Mouse (Mus musculus) activated CD4-positive, CD25-positive, alpha-beta regulatory T cell, adult 4 months (primary cell): ENCODE measurements at regions not wholly inside any gene's neighbourhood (a gene's known extent, or its start where the extent isn't known, plus 50 kb on each side); places are given as distances from the start of the nearest gene placed in this dataset.
"Not testable (repeated sequence)": the region's sequence is repeated elsewhere in the genome, so short reads cannot be mapped to it uniquely, and the experiment has no call there.

Experiments used
- ATAC-seq: one replicate; pipeline ENCODE4 v1.8.0; 2017

DNA sequence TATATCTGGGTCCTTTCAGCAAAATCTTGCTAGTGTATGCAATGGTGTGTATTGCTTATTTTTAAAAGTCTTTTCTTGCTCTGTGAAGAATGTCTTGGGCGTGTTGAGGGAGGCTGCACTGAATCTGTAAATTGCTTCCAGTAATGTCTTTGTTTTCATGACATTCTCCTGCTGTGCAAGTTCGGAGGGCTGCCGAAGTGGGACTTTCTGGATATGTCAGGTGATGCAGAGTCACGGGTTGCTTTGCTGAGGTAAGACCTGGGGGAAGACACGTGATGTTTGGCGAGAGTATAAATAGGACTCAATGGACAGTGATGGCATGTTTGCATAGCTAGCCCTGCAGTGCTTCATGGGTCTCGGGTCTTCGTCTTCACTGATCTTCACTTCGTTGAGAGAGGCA is 329.2 kb upstream of the Nr5a2 start:
- no peak for ATAC-seq

DNA sequence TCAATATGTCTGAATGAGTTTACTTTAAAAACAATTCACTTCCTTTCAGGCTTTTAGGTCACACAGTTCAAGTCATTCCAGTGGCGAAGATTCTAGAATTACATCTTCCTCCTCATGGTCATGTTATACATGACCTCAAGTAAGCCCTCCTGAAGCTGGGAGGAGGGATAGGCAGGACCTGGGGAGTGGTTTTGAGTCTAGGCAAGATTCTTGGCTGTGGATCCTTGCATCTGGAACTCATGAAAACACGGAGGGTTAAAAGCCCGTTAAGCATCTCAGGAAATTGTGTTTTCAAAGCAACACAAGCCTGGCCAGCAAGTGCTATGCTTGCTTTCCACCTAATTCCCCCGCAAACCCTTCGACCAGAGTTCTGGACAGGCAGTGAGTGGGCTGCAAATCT is 323.0 kb upstream of the Nr5a2 start:
- ATAC-seq, result no peak

DNA sequence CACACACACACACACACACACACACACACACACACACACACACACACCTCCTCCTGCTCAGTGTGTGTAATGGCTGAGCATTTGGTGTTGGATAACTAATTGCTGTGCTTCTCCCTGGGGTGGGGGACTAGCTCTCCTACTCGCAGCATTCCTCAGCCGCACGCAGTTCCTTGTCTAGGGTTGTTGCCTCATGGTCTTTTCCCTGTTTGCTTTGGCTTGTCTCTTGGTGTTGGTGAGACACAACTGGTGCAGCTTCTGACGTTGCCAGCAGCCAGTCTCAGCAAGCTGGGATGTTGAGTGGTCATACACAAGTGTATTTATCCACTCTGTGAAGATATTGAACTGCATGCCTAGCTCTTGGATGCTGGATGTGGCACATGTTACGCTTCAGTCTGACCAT is 322.2 kb upstream of the Nr5a2 start:
- no peak for ATAC-seq

DNA sequence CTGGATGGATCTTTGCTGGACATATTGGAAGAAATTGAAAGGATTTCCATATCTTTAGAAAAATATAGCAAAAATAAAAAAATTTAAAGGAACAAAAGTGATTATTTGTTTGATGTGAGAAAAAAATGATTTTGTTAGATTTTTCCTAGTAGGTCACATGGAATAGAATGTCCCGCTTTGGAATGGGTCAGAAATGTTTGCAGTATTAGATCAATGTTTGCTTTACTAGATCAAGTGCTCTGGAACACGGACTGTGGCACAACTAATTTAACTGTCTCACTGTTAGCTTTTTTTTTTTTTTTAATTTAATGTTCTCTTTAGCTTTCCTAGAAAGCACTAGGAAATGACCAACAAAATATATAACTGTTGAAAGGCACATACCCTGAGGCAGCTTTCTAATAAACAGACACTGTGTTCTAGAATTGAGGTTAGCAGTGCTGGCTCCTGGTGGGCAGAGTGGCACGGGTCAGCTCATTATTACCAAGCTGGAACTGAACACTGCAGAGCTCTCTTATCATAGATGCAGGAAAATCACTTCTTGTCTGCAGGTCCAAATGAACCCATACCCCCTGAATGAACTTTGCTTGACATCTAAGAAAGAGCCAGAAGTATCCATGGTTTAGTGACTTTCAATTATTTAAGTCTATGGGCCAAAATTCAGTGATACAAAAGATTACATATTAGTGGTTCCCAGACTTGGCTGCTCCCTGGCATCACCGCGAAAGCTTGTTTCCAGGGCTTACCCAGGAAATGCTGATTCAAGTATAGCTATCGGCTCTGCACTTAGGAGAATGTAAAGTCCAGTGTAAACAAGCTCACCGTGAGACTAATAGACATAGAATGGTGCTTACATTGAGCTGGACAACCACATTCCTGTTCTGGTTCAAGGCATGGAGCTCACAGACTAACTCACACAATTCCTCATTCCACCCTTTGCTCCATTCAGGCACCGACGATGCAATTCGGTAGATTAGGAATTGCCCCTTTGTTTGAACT is 320.4 kb upstream of the Nr5a2 start:
- no peak for ATAC-seq

DNA sequence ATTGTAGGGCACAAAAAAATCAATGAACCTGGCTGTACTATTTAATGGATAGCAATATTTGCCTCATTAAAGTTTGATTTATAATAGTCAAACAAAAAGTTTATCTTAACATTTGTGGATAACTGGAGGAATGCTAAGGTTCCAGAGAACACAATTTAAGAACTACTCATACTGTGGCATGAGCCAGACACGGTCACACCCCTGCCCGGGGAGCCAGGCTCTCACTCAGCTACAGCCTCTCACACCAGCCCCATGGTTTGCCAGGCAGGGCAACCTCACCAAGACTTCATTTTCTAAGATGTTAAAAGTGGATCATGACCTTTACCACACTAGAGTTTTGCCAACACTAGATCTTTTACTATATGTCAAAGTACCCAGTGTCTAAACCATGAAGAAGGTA is 319.7 kb upstream of the Nr5a2 start:
- ATAC-seq, result no peak

DNA sequence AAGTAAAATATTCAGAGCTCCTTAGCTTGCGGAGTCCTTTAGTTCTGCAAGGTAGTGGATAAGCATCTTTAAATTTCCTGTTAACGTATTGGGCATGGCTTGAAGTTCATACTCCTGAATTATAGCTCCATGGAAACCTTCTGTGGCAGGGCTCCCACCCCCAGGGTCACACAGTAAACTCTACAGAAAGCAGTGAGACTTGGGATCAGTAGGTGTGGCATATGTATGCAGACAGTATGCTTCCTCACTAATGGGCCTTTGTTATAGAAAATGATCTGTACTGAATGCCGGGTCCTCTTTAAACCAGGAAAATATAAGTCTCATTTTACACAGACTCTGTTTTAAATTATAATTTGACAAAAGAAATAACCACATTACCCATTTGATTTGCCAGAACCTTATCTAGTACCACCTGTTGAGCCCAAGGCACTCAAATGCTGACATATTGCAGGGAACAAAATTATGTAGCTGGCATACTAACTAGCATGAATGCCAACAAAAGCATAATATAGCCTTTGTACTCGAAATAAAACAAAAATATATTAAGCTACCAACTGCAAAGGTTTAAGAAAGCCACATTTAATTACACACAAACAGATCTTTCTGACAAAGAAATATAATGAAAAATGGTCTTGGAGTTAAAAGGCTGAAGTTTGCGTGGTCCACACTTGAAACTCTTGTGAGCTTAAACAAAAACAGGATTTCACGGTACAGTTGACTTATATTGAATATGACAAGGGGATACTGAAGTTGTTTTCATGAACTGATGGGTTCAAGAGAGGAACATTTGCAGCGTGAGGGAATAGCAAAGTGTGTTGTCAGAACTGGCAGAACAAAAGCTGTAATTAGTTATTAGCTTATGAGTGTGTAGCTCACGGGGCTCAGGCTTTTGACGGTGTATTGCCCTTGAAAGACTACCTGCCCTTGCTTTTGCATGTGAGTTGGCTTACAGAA is 310.7 kb upstream of the Nr5a2 start:
- no peak for ATAC-seq

DNA sequence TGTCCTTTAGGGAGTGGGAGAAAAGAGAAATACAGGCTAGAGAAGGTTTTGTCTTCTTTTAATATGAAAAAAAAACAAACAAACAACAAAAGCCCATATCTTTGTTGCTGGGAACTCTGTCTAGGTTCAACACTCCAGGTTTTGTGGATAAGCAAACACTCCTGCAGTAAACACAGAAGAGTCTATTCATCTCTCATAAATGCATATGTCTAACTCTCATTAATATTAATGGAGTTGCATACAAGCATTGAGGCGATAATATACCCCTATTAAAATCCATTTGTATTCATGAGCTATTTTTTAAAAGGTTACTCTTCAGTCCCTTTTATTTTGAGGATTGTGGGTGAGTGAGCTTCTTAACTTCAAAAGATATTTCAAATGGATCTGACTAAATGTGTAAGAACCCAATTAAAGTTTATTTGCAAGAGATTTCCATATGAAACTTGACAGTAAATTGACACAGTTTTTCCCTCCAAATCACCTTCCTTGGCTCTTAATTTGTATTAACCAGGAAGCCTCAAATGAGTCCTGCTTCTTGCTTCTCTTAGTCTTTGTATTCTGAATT is 302.6 kb upstream of the Nr5a2 start:
- ATAC-seq, result no peak

DNA sequence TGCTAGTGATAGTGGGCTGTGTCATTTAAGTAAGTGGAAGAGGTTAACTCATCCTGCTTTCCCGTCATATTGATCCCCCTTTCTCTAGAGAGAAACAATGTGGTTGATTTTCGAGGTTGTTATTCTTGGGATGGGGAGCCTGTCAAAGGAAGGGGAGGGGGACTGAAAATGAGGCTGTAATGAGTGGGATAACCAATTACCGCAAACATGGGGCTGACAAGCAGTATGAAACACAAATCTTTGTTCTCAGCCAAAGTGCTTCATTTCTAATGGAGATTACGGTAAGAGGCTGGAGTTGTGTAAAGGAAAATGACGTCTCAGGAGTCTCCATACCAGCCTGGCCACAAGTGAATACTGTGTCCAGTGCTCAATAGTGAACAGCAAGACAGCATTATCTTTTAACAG is 301.9 kb upstream of the Nr5a2 start:
- no peak for ATAC-seq

DNA sequence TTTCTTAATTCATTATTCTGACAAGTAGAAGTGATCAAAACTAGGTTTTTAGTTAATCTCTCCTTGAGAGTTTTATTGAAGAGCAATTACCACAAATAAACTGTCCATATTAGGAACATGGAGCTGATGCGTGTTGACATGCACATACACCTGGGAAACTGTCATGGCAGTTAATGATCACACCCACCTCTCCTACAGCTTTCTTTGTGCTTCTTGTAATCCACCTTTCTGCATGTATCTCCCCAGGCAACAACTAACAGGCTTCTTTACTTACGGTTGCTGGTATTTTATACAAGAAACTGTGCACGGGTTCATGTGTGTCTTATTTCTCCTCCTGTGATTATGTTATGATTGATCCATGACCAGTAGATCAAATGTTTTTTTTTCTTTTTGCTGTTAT is 296.0 kb upstream of the Nr5a2 start:
- ATAC-seq, result no peak

DNA sequence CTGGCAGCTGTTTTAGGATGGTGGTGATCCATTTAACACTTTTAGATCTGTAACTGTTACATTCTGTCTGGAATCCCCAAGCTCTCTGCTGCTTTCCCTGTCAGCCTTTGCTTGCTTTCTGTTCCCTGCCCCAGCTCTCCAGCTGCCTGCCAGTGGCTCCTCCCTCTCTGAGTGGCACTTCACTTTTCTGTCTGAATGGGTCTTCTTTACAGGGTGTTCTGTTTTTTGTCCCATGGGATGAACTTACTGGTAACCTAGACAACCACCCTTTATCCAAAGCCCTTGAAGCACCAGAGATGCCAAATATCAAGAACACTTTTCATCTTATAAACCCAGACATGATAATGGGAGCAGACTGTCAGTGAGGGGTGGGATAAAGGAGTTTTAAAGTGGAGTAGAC is 294.8 kb upstream of the Nr5a2 start:
- no peak for ATAC-seq

DNA sequence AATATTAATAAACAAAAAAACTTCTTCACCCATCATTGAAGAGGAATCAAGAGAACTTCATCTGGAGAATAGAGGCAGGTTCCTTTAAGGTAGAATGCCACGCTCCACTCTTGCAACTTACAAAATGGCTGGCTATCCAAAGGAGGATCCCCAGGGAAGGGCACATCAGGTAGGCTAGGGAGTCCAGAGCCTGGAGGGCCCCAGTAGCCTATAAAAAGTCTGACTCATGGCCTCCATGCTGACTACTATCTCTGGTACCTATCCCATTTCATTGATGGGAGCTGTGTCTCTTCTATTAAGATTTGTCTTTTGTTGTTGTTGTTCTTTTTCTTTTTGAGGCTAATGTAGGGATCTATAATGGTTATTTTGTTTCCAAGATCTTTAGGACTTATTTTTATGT is 294.4 kb upstream of the Nr5a2 start:
- ATAC-seq, result no peak

DNA sequence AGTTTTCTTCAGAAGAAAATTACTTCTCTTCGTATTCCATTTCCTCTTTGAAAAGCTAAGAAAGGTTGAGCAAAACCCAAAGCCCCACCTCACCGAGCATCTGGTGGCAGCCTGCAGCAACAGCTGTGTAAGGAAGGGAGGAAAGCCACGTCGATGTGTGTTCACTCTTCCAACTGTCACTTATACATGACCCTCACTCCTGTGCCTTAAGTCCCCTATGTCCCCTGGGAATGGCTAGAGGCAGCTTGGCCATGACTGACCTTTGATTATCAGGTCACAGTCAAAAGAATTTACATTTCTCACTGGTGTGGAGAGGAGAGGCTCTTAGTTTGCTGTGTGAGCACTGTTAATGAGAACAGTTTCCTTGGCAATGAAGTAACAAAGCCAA is 266.8 kb upstream of the Nr5a2 start:
- ATAC-seq, result no peak

DNA sequence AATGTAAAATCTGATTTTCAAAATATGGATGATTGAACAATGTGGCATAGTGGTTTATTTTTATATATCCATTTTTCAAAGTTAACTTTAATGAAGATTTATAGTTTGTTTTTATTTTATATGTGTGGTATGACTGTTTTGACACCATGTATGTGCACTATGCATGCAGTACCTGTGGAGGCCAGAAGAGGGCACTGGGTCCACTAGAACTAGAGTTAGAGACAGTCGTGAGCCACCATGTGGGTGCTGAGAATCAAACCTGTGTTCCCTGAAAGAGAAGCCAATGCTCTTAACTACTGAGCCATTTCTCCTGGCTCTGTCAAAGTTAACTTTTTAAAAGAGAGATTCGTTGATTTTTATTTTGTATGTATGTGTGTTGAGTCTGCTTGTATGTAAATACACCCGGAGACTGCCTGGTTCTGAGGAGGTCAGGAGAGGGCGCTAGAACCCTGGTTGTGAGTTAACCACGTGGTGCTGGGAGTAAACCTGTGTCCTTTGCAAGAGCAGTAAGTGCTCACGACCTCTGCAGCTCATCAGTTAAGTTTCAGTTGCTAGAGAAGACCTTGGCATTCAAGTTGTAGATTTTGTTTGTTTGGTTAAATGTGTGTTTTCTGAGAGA is 266.3 kb upstream of the Nr5a2 start:
- no peak for ATAC-seq

DNA sequence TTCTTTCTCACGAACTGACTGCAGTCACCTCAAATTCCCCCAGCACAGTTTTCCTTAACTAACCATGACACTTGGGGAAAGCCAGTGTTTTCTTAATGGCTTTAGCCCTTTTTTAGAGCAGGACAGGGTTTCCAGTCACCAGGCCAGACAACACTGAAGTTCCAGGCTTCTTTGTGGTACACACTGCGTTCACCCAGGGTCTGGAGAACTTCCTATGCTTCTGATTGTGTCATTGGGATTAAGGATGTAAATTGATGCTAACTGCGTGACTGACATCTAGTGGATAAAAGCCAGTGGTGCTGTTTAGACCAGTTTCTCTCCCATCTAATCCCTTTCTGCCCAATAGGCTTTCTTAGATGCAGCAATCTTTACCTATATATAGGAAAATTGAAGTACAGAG is 265.2 kb upstream of the Nr5a2 start:
- ATAC-seq, result no peak

DNA sequence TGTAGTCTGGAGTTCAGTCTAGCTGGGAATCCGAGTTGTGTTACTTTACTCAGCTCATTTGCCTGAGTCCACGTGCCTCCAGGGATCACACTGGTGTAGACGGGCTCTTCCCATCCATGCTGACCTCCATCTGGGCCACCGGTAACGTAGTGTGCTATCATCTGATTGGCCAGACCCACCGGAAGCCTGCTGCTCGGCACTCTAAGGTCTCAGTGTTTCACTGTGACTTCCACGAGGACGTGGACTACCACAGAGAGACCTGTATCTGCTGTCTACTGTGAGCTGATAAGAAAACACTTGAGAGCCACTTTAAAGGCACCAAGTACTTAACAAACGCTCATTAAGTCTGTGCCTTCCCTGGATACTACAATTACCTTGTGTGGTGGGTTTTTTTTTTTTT is 262.8 kb upstream of the Nr5a2 start:
- ATAC-seq, result no peak

DNA sequence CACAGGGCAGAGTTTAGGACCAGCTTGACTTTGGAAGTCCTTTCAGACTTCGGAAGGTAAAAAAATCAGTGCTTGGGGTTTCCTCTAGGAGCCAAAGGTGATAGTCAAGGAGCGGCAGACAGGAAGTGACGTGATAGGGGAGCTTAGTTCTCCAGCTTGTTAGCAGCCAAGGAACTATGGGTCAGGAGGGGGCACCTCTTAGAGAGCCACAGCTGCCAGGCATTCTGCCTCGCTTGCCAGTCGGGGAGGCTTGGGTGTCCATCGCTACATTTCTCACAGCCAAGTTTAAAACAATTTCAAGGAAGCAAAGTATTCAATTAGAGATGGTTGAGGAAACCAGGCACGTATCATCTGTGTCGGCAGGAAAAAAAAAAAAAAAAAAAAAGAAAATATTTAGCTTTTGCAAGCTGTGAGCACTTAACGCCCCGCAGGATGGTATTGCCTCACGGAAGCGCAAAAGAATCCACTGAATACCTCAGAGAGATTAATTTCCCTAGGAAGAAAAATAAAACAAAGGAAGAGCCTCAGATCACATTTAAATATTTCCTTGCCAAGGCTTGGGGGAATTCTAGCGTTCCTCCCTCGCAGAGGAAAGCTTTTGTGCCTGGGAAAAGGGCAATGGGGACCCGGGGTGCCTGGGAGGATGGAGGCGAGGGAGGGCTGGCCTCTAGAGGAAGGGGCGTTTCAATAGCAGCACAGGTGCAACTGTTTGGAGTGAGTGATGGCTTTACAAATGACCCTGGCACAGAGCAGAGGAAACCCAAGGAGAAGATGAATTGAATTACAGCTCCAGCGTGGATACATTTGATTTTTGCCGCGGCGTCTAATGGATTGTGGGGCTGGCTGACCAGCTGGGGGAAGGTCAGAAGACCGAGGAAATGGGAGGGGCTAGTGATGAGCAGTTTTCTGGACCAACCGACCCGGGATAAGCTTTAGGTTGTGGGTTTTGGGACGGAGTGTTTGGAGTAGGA is 261.1 kb upstream of the Nr5a2 start:
- no peak for ATAC-seq

DNA sequence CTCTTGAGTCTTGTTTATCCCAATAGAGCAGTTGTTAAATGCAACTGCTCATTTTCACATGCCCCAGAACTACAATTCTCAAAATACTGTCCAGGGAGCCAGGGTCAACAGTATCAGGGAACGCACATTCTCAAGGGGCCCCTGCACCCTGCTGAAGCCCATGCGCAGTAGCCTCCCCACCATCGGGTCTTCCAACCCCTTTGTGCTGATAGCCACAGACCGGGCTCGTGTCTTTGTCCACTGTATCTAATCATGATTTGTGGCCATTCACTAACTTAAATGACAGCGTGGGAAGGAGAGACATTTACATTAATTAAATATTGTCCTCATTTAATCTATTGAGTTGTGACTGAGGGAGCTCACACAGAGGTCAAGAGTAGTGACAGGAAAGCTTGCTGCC is 260.0 kb upstream of the Nr5a2 start:
- ATAC-seq, result no peak

DNA sequence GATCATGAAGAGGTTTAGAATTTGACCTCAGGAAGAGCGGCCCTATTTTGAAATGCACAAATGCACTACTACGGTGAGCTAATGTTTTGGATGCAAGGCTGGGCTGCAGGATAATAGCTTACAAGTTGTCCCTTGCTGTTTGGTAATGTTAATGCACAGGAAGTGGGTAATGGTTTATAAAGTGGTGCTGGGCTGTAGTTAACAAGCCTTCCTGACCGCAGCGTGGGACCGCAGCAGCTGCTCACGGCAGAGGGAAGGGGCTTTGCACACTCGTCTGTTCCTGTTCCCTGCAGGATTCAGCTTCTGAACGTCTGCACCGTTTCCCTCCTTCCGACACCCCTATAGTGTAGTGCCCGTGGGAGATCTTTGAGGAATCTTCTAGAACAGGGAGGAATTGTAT is 258.4 kb upstream of the Nr5a2 start:
- ATAC-seq, result no peak

DNA sequence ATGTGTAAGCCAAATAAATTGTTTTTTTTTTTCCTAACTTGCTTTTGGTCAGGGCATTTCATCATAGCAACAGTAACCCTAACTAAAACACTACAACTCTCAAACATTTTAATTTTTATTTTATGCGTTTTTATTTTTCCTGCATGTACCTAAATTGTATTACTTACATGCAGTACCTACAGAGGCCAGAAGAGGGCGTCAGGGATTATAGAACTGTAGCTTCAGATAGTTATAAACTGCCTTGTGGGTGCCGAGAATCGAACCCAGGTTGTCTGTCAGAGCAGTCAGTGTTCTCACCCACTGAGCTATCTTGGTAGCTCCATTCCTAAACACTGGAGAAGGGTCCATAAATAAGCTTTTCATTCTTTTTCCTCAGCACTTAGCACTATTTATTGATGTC is 257.8 kb upstream of the Nr5a2 start:
- no peak for ATAC-seq

DNA sequence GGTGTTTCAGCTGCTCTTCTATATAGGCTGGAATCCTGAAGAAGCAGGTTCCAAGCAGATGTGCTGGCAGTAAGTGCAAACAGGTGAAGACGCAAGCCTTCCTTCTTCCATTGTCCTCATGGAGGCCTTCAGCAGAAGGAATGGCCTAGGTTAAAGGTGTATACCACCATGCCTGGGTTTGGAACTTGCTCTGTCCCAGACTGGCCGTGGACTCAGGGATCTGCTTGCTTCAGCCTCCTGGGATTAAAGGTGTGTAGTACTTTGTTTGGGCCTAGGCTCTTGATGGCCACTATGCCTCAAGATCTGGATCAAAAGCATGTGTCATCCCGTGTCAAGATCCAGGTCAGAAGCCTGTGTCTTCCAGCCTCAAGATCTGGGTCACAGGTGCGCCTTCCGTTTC is 257.0 kb upstream of the Nr5a2 start:
- no peak for ATAC-seq

DNA sequence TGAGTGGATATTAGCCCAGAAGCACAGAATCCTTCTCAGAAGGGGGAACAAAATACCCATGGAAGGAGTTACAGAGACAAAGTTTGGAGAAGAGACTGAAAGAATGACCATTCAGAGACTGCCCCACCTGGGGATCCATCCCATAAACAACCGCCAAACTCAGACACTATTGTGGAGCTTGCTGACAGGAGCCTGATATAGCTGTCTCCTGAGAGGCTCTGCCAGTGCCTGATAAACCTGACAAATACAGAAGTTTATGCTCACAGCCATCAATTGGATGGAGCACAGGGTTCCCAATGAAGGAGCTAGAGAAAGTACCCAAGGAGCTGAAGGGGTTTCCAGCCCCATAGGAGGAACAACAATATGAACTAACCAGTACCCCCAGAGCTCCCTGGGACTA is 254.1 kb upstream of the Nr5a2 start:
- not testable (repeated sequence) for ATAC-seq

DNA sequence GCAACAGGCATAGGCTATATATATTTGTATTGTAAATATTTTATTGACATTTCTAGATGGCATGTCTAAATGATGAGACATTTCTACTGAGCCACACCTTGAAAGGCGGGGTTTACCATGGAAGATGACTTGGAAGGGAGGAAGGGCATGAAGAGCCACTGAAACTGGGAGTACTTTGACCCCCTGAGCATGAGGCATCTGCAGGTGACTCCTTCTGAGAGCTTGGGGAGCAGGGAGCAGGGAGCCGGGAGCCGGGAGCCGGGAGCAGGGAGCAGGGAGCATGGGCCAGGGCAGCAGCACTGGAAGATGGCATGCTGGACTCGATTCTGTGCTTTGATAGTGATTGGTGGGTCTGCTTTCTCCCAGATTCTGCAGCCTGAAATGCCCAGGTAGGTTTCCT is 253.5 kb upstream of the Nr5a2 start:
- no peak for ATAC-seq
